Mouse (Mus musculus) neural tube, embryonic 11.5 days (tissue): ENCODE data around the gene Il11. TPM values are rescaled to one million over a fixed set of nuclear protein-coding genes. Genes with fewer than 3 reads are reported as not detected.

Experiments
- ATAC-seq: fragments of 200-750 bp; cut with Nextera tagmentation; 2 replicates; pipeline ENCODE4 v1.8.0; 2017; ENCODE audit warnings: moderate number of reproducible peaks, mild to moderate bottlenecking, moderate TSS enrichment, moderate library complexity; ENCODE audit not compliant: insufficient read depth, low FRiP score, low TSS enrichment
- DNase-seq: peaks from one replicate; pipeline ENCODE4 v3.0.0-alpha.2; 2015; ENCODE audit warnings: low spot score
- H3K27ac ChIP-seq: fragments of 300-500 bp; sonication (generic); 2 replicates; pipeline ENCODE4 v1.5.1; 2014; ENCODE audit warnings: low read depth, mild to moderate bottlenecking, low read length
- H3K27me3 ChIP-seq: fragments of 300-500 bp; sonication (generic); 2 replicates; pipeline ENCODE4 v1.6.1; 2014; ENCODE audit warnings: mild to moderate bottlenecking, low read length, mixed read lengths; ENCODE audit not compliant: control insufficient read depth, insufficient read depth
- H3K36me3 ChIP-seq: fragments of 300-500 bp; sonication (generic); 2 replicates; pipeline ENCODE4 v1.6.1; 2014; ENCODE audit warnings: mild to moderate bottlenecking, low read length, moderate library complexity, mixed read lengths; ENCODE audit not compliant: control insufficient read depth, insufficient read depth
- H3K4me1 ChIP-seq: fragments of 300-500 bp; sonication (generic); 2 replicates; pipeline ENCODE4 v1.6.1; 2014; ENCODE audit warnings: low read length, mixed read lengths; ENCODE audit not compliant: control insufficient read depth, insufficient read depth
- H3K4me2 ChIP-seq: fragments of 300-500 bp; sonication (generic); 2 replicates; pipeline ENCODE4 v1.6.1; 2014; ENCODE audit warnings: low read depth, mild to moderate bottlenecking, moderate library complexity
- H3K4me3 ChIP-seq: fragments of 300-500 bp; sonication (generic); 2 replicates; pipeline ENCODE4 v1.5.1; 2014; ENCODE audit warnings: low read depth, low read length
- H3K9ac ChIP-seq: fragments of 300-500 bp; sonication (generic); 2 replicates; pipeline ENCODE4 v1.6.1; 2014; ENCODE audit warnings: mild to moderate bottlenecking, low read length
- H3K9me3 ChIP-seq: fragments of 300-500 bp; sonication (generic); 2 replicates; pipeline ENCODE4 v1.6.1; 2016; ENCODE audit warnings: low read length; ENCODE audit not compliant: control insufficient read depth
- WGBS: fragments of 180-500 bp; shearing (Covaris S2); extraction: QIAGEN DNeasy Blood & Tissue Kit; methylation state at CpG from one replicate; pipeline ENCODE4 v1.1.7; 2014; 5-methylcytosine and 5-hydroxymethylcytosine counted together
- polyA plus RNA-seq: library from polyadenylated mRNA; unstranded; fragments of >200 nt; fragmentation: Nextera tagmentation; extraction: Ambion mirVana; gene quantifications from 2 replicates; pipeline ENCODE4 v1.2.1, GENCODE M21; 2014

Gene Il11
- polyA plus RNA-seq, 1 experiment from 2014 or later, result 0.16 TPM

DNA sequence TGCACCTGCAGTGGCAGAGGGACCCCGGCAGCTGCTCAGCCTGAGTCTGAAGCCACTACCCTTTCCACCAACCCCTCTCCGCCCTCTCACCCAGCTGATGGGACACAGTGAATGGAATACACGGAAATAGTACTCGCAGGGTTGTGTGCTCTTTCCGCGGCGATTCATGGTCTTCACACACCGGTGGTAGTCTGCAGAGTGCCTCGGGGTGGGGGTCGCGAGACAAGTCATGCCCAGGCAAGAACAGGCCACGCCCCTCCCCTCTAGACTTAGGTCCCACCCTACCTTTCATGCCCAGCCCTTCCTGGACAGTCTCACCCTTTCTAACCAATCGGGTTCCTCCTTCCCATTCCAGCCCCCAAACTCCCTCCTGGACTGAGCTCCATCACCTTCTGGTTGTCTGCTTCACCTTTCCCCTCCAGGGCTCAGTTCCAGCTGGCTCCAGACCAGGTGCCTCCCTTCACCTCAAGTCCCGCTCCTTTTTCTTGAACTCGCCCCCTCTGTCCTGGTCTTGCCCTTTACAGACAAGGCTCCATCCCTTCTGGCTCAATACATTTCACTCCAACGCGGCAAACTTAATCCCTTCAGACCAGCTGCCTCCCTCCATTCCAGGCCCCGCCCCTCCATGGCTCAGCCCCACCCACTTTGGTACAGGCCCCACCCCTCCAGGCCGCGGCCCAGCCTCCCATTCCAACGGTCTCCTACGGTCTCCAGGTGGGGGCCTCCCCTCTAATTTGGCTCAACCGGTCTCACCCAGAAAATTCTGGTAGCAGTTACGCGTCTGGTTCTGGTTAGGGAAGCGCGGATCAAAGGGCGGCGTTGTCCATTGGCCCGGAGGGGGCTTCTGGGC, 30.5 kb downstream of the Il11 start:
- 3% methylated on average over 30 of the region's 30 CpGs for WGBS

GRCm38 (mm10) chr7:4749169-4749568, 33.5 kb downstream of the Il11 start:
- WGBS, result 83% methylated on average over 2 of the region's 2 CpGs
- ATAC-seq, result no peak
- DNase-seq, result no peak
- Histone ChIP-seq H3K27ac (no peak overlapping the region), H3K27me3 (no peaks in the 10 kb centered on the region), H3K4me3 (no peak overlapping the region), H3K4me1 (peaks cover 7% of the 10 kb centered on the region), H3K4me2 (no peak overlapping the region), H3K36me3 (peaks cover 2% of the 10 kb centered on the region), H3K9ac (no peak overlapping the region), H3K9me3 (no peaks in the 10 kb centered on the region)

More for the DNA sequence above, 30.5 kb downstream of the Il11 start:
- Histone ChIP-seq H3K9ac (no peak overlapping the region), H3K9me3 (no peaks in the 10 kb centered on the region), H3K4me3 (peak overlapping the region; percentile 31), H3K27me3 (no peaks in the 10 kb centered on the region), H3K27ac (no peak overlapping the region), H3K4me1 (peaks cover 7% of the 10 kb centered on the region), H3K4me2 (peak overlapping the region; percentile 39), H3K36me3 (no peaks in the 10 kb centered on the region; the same call in 1 of the 2 replicates)
- ATAC-seq, result peak; percentile 69
- DNase-seq, result peak; percentile 69

GRCm38 (mm10) chr7:4748321-4748720, 34.3 kb downstream of the Il11 start:
- Histone ChIP-seq H3K9ac (no peak overlapping the region), H3K9me3 (no peaks in the 10 kb centered on the region), H3K4me1 (peaks cover 7% of the 10 kb centered on the region), H3K4me2 (no peak overlapping the region), H3K4me3 (no peak overlapping the region), H3K27ac (no peak overlapping the region), H3K27me3 (no peaks in the 10 kb centered on the region), H3K36me3 (peaks cover 2% of the 10 kb centered on the region)
- 77% methylated on average over 4 of the region's 4 CpGs for WGBS
- ATAC-seq (no peak), DNase-seq (no peak)

- Histone ChIP-seq H3K27me3 (no peaks in the 10 kb centered on the region), H3K4me1 (peaks cover 10% of the 10 kb centered on the region), H3K27ac (0 out of 2 replicates have a peak overlapping the region, but pooled peaks have one; percentile 20), H3K4me3 (no peak overlapping the region), H3K36me3 (peaks cover 5% of the 10 kb centered on the region), H3K9ac (no peak overlapping the region), H3K4me2 (no peak overlapping the region), H3K9me3 (no peaks in the 10 kb centered on the region)
- ATAC-seq (no peak), DNase-seq (no peak)
- WGBS, result 68% methylated on average over 9 of the region's 9 CpGs
Observed at GRCm38 (mm10) chr7:4747156-4747899, 35.3 kb downstream of the Il11 start.

DNA sequence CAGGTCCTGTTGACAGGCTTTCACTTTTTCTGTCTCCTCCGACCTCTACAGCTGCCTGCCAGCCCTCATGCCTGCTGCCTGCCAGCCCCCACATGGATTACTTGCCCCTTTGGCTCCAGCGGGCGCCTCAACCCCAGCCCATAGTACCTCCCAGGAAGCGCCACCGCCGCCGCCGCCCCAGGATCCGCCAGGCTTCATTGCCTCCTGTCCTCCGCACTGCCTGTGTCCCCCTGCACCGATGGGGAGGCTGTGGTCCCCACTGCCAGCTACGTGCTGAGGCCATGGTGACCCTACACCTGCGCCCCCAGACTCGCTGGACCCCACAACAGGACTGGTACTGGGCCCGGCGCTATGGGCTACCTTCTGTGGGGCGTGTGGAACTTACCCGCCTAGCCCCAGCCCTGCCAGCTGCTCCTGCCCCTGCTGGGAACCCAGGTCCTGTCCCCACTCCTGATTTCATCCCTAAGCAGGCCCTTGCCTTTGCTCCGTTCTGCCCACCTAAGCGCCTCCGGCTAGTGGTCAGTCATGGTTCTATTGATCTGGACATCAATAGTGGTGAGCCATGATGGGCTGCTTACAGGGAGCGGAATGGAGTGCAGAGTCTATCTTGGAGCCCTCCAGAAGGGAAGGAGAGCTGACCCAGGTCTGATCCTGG, 36.2 kb downstream of the Il11 start:
- WGBS, result 90% methylated on average over 22 of the region's 22 CpGs
- Histone ChIP-seq H3K4me1 (peaks cover 11% of the 10 kb centered on the region), H3K4me2 (no peak overlapping the region), H3K4me3 (no peak overlapping the region), H3K27me3 (no peaks in the 10 kb centered on the region), H3K9me3 (no peaks in the 10 kb centered on the region), H3K9ac (no peak overlapping the region), H3K27ac (no peak overlapping the region), H3K36me3 (peaks cover 7% of the 10 kb centered on the region)
- ATAC-seq (no peak), DNase-seq (no peak)

GRCm38 (mm10) chr7:4744886-4745285, 37.8 kb downstream of the Il11 start:
- no peaks in the 10 kb centered on the region for H3K9me3 ChIP-seq
- ATAC-seq (no peak), DNase-seq (no peak)
- no peak overlapping the region for H3K4me2 ChIP-seq
- 91% methylated on average over 6 of the region's 6 CpGs for WGBS
- H3K36me3 ChIP-seq, result peaks cover 7% of the 10 kb centered on the region
- H3K9ac ChIP-seq, result no peak overlapping the region
- H3K4me1 ChIP-seq, result peaks cover 17% of the 10 kb centered on the region
- H3K27me3 ChIP-seq, result no peaks in the 10 kb centered on the region
- no peak overlapping the region for H3K4me3 ChIP-seq
- H3K27ac ChIP-seq, result no peak overlapping the region

GRCm38 (mm10) chr7:4743354-4743753, 39.3 kb downstream of the Il11 start:
- no peak overlapping the region for H3K9ac ChIP-seq
- ATAC-seq (no peak), DNase-seq (no peak)
- no peaks in the 10 kb centered on the region for H3K27me3 ChIP-seq
- peaks cover 17% of the 10 kb centered on the region for H3K4me1 ChIP-seq
- H3K4me2 ChIP-seq, result no peak overlapping the region
- H3K9me3 ChIP-seq, result no peaks in the 10 kb centered on the region
- H3K36me3 ChIP-seq, result peaks cover 7% of the 10 kb centered on the region
- 83% methylated on average over 2 of the region's 2 CpGs for WGBS
- no peak overlapping the region for H3K4me3 ChIP-seq
- no peak overlapping the region for H3K27ac ChIP-seq

DNA sequence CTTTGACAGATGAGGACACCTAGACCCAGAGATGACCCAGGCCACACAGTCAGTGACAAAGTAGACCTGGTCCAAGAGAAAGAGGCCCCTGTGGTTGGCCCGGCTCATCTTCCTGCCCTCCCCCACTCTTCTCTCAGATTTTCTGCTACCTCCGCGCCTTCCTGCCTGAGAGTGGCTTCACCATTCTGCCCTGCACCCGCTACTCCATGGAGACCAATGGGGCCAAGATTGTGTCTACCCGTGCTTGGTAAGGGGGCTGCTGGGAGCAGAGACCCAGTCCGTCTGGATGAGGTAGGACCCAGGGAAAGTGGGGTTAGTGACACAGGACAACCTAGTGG, 40.2 kb downstream of the Il11 start:
- 87% methylated on average over 6 of the region's 6 CpGs for WGBS
- H3K27ac ChIP-seq, result no peak overlapping the region
- H3K9me3 ChIP-seq, result no peaks in the 10 kb centered on the region
- H3K9ac ChIP-seq, result no peak overlapping the region; the same call in 1 of the 2 replicates
- no peaks in the 10 kb centered on the region for H3K27me3 ChIP-seq
- no peak overlapping the region for H3K4me3 ChIP-seq
- peaks cover 7% of the 10 kb centered on the region for H3K36me3 ChIP-seq
- H3K4me1 ChIP-seq, result peaks cover 17% of the 10 kb centered on the region
- H3K4me2 ChIP-seq, result no peak overlapping the region; the same call in 1 of the 2 replicates
- ATAC-seq (no peak), DNase-seq (no peak)
